Mouse (Mus musculus) left cerebral cortex, adult 9 months (tissue): Measurements from ENCODE around the gene Fam102a.

Experiments
- DNase-seq, 2 experiments: peaks; one replicate each; pipeline ENCODE4 v3.0.0; 2022; ENCODE audit warnings: low spot score in 2 of 2

Fam102a gene

GRCm38 (mm10) chr2:32514335-32514734 lies 20.8 kb upstream of the Fam102a start:
- DNase-seq: no peak

- no peak for DNase-seq
These were observed 17.8 kb upstream of the Fam102a start for GRCm38 (mm10) chr2:32517233-32517867.

GRCm38 (mm10) chr2:32520034-32520990 lies 14.8 kb upstream of the Fam102a start:
- DNase-seq: no peak

- no peak for DNase-seq
These were observed 10.5 kb upstream of the Fam102a start for GRCm38 (mm10) chr2:32524536-32525031.

GRCm38 (mm10) chr2:32525816-32526215 lies 9.3 kb upstream of the Fam102a start:
- DNase-seq: no peak

DNA sequence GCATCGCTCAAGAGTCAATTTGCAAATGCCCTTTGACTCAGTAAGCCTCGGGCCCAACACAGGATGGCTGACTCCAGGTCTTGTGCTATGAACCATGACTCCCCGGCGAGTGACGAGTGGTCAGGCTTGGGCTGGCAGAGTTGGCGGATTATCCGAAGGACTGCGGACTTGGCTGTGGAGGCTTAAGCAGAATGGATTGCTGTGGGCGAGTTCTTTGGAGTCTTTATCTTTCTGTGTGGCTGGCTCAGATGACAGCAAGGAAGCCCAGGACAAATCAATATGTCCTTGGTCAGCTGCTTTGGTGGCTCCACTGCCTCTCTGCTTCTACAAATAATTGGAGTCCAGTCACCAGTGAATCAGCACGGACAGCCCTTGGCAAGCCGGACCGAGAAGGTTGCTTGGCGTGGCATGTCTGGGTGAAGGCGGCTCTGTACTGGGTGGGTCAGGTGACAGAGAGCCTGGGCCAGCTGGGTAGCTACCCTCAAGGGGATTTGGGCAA lies 7.6 kb upstream of the Fam102a start:
- no peak for DNase-seq

DNA sequence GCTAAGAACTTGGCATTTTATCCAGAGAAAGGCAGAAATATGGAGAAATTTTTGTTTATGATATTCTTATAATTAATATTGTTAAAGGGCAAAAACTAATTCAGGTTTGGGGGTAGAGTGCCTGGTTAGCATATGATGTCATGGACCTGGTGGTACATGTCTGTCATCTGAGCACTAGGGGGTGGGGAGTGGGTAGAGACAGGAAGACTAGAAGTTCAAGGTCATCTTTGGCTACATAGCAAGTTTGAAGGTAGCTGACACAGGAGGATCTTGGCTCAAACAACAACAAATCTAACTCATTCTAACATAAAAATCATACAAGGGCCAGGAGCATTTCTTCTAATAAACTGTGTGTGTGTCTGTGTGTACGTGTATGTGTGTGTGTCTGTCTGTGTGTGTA lies 6.8 kb upstream of the Fam102a start:
- DNase-seq: no peak

- DNase-seq: no peak
These were observed 4.7 kb upstream of the Fam102a start for GRCm38 (mm10) chr2:32530479-32530878.

DNA sequence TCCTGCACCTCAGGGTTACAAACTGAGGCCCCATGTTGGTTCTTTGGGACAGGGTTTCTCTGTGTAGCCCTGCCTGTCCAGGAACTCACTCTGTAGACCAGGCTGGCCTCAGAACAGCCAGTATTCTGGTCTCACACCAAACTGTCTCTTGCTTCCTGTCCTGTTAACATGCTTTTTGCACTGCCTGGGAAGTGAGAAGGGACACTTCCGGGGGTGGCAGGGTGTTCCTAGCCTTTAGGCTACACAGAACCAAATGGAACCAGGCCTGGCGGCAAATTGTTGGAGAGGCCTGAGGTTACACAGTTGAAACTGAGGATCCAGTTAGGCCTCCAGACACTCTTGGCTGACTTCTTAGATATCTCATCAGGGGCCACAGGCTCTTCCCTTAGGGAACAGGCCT lies 2.0 kb upstream of the Fam102a start:
- DNase-seq: no peak

- DNase-seq: no peak
These were observed 935 bp upstream of the Fam102a start for GRCm38 (mm10) chr2:32534061-32534732.

DNA sequence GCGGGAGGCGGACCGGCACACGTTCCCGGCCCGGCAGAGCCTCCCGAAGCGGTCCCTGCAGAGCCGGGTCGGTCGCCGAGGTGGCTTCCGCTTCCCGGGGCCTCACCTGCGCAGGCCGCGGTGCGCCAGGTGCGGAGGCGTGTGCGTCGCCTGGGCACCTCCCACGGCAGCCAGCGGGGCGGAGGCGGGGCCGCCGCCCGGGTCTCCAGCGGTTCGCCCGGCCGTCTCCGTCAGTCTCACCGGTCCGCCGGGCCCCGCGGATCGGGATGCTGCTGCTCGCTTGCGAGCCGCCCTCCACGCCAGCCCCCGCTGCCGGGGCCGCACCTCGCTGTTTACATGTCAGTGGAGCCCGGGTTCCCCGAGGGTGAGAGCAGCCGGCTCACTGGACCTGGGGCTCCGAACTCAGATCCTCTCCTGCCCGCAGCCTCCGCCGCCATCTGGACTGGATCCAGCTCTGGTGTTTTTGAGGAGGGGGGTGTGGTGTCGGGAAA lies 414 bp downstream of the Fam102a start:
- DNase-seq: peak in 1 of 2 experiments; percentile 50

- DNase-seq: no peak
These were observed 1.0 kb downstream of the Fam102a start for GRCm38 (mm10) chr2:32536086-32536633.

GRCm38 (mm10) chr2:32536634-32537359 lies 1.7 kb downstream of the Fam102a start:
- peak in 1 of 2 experiments; percentile 64 for DNase-seq

DNA sequence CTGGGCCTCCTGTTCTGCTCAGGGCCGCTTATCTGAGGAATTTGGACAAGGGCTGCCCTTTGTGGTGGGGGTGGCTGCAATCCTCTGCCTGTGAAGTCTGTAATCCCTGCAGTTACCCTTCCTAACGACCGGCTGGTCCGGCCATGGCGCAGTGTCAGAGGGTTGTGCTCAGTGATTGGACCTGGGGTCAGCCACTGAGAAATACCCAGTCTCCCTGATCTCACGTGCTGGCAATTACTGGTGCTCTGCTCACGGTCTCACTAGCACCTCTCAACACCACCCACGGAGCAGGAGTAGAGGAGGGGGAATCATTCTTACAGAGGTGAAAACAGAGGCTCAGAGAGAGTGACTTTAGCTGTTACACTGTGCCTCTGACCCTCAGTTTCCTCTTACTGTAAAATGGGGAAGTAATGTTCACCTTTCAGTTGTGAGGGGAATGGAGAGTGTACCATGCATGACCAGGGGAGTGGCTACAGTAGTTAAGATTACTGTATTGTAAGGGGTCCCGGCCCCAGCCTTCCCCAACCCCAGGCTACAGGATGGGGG lies 2.3 kb downstream of the Fam102a start:
- DNase-seq: no peak

DNA sequence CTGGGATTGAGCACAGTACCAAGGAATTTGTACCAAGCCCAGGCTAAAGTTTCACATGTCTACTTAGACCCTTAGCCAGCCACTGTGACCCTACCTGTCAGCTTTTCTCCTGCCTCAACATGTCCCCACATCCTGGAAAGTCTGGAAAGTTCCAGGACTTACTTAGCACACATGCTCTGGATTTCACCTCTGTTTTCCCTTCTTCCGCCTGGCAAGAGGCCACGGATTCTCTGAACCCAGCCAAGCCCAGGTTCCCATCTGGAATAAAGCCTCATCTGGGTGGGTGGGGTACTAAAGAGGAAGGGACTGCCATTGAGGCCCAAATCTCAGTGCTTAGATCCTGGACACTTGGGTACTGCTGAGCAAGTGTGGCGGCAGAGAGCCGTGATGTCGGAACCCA lies 2.8 kb downstream of the Fam102a start:
- DNase-seq: no peak

DNA sequence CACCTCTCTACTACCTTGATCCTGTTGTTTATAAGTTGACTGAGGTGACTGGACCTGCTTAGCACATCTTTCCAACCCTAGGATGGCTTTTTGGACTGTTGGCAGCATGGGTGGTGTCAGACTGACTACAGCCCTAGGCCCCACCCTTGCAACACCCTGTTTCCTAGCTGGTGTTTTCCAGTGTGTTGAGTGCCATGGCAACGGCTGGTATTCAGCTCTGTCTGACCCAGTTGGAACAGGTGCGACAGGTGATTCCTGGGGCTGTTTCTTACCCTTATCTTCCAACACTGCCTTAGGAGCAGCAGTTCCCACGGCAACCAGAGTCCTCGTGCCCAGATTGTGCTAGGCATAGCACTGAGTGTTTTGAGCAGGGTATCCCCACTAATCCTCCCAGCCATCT lies 3.3 kb downstream of the Fam102a start:
- no peak for DNase-seq

DNA sequence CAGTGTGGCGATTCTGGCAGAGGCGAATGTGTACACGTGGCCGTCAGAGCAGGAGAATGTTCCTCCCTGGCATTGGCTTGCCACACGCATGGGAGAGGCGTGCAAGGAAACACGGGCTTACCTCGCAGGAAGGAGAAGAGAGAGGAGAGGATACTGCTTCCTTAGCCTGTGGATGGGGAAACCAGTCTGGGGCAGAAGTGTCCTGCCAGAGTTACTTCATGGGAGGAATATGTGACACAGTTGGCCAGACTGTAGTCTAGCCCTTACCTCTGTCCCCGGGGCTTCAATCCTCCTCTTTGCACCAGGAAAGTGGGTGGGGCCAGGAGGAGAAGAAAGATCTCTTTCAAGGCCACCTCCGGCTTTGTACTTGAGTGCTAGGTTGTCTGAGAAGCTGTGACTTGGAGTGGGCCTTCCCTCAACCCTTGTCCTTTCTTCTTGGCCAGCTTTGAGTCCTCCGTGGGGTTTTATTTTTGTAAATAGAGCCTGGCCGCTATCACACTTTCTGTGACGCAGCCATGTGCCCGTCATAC lies 4.4 kb downstream of the Fam102a start:
- no peak for DNase-seq

GRCm38 (mm10) chr2:32541333-32541908 lies 6.3 kb downstream of the Fam102a start:
- no peak for DNase-seq

DNA sequence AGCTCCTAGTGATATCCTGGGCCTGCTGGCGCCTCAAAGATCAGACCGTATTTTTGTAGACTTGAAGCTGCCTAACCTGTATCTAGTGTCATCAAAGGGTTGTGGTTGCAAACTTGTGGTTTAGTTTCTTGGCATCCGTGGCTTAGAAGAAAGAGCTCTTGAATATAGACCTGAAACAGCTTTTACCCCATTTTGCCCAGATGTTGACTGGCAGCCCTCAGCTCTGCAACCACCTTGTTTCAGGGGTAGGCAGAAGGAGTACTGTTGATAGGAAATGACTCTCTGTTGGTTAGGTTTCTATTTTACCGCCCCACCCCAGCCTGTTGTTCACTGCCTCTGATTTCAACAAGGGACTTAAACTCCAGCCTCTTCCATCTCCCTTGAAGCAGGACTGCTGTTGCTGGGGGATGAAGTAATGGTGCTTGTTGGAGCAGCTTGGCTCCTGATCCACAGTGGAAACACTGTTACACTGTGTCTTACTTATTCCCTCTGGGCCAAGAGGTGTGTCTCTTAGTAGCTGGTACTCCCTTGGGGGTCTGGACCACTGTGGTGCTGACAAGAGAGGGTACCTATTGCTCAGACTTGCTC lies 6.9 kb downstream of the Fam102a start:
- no peak for DNase-seq

- DNase-seq: no peak
These were observed 7.9 kb downstream of the Fam102a start for GRCm38 (mm10) chr2:32543031-32543449.
